Mouse (Mus musculus) embryonic facial prominence, embryonic 13.5 days (tissue): ENCODE data around the gene Eif4enif1. TPM values are rescaled to one million over a fixed set of nuclear protein-coding genes. Genes with fewer than 3 reads are reported as not detected.
"Not testable (repeated sequence)": the region's sequence is repeated elsewhere in the genome, so short reads cannot be mapped to it uniquely, and the experiment has no call there.

Source experiments
- ATAC-seq: fragments of 200-750 bp; cut with Nextera tagmentation; 2 replicates; pipeline ENCODE4 v1.8.0; 2017; ENCODE audit warnings: low read depth; ENCODE audit not compliant: insufficient number of reproducible peaks, insufficient read depth, low FRiP score, low TSS enrichment
- H3K27ac ChIP-seq: fragments of 300-500 bp; sonication (generic); 2 replicates; pipeline ENCODE4 v1.5.1; 2015; ENCODE audit warnings: moderate library complexity, mild to moderate bottlenecking, inconsistent platforms
- H3K27me3 ChIP-seq: fragments of 300-500 bp; sonication (generic); 2 replicates; pipeline ENCODE4 v1.6.1; 2015; ENCODE audit warnings: mild to moderate bottlenecking, inconsistent platforms
- H3K36me3 ChIP-seq: fragments of 300-500 bp; sonication (generic); 2 replicates; pipeline ENCODE4 v1.6.1; 2015; ENCODE audit warnings: mild to moderate bottlenecking, inconsistent platforms
- H3K4me1 ChIP-seq: fragments of 300-500 bp; sonication (generic); 2 replicates; pipeline ENCODE4 v1.6.1; 2015; ENCODE audit warnings: inconsistent platforms
- H3K4me2 ChIP-seq: fragments of 300-500 bp; sonication (generic); 2 replicates; pipeline ENCODE4 v1.6.1; 2015; ENCODE audit warnings: moderate library complexity, mild to moderate bottlenecking, inconsistent platforms
- H3K4me3 ChIP-seq: fragments of 300-500 bp; sonication (generic); 2 replicates; pipeline ENCODE4 v1.5.1; 2015; ENCODE audit warnings: mild to moderate bottlenecking, inconsistent platforms
- H3K9ac ChIP-seq: fragments of 300-500 bp; sonication (generic); 2 replicates; pipeline ENCODE4 v1.6.1; 2015; ENCODE audit warnings: mild to moderate bottlenecking, inconsistent platforms
- H3K9me3 ChIP-seq: fragments of 300-500 bp; sonication (generic); 2 replicates; pipeline ENCODE4 v1.6.1; 2016; ENCODE audit warnings: inconsistent platforms
- WGBS: fragments of 180-500 bp; shearing (Covaris S2); methylation state at CpG from one replicate; pipeline ENCODE4 v1.1.7; 2015; ENCODE audit warnings: mixed read lengths; 5-methylcytosine and 5-hydroxymethylcytosine counted together
- polyA plus RNA-seq: library from polyadenylated mRNA; unstranded; fragments of >200 nt; fragmentation: Nextera tagmentation; extraction: Ambion mirVana; gene quantifications from 2 replicates; pipeline ENCODE4 v1.2.1, GENCODE M21; 2015

Eif4enif1 gene
- 59.4 and 70.6 TPM in 2 replicates for polyA plus RNA-seq

DNA sequence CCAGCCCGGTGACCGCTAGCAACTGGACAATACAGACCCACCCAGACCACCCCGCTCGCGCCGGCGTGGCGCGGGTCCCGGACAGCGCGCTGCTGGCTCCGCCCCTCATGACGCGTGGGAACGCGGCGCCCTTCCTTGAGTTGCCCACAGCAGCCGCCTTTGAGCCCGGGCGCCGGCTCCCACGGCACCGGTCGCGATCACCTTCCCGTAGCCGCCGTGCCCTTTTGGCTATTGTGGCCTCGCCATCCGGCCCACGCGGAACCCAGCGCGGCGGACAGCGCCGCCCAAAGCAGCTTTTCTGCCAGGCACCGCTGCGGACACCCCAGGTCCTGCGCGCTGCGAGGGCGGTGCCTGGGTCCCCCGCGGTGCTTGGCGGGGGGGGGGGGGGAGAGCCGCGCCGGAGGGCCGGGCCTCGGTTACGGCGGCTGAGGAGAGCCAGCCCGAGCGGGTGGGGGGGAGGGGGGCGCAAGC is at the start of gene Eif4enif1:
Eif4enif1 (plus strand) TSS at position 162 of the 471 bp plus-strand sequence.
- peak within 1 kb of the TSS; percentile 5 for H3K27ac ChIP-seq
- H3K36me3 ChIP-seq: peaks cover 27% of the 10 kb centered on the region
- no peaks in the 10 kb centered on the region for H3K27me3 ChIP-seq
- peaks cover 7% of the 10 kb centered on the region for H3K4me1 ChIP-seq
- peak within 1 kb of the TSS; percentile 66 for H3K9ac ChIP-seq
- WGBS: under 1% methylated on average over 35 of the region's 57 CpGs
- peak within 1 kb of the TSS; percentile 38 for H3K4me2 ChIP-seq
- peak within 1 kb of the TSS; percentile 43 for H3K4me3 ChIP-seq
- peak; percentile 10; the same call in 1 of the 2 replicates for ATAC-seq
- H3K9me3 ChIP-seq: no peaks in the 10 kb centered on the region

DNA sequence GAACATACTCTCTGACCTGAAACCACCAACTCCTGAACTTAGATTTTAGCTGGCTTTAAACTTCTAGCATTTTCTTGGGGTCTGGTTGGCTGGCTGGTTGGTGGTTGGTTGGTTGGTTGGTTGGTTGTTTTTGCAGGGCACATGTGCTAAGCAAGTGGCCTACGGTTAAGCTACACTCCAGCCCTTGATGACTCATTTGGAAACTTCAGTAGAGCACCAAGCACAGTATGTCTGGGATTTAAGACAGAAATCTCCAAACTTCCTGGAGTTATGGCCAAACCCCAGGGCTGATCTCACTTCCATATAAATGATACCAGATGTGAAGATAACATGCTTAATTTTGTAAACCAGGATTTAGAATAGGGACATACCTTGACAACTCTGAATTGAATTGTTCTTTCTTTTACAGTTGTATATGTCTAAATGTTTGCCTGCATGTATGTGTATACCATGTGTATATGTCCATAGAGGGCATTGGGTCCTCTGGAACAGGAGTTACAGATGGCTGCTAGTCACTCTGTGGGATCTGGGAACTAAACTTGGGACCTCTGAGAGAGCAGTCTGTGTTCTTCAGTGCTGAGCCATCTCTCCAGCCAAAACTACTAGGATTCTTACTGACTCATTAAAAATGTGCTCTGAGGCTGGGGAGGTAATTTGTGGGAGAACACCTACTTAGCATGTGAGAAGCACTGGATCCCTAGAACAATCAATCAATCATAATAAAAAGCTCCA is 48.4 kb upstream of the Eif4enif1 start:
- H3K27me3 ChIP-seq, H3K9ac ChIP-seq, H3K4me2 ChIP-seq, H3K27ac ChIP-seq, H3K4me1 ChIP-seq, H3K4me3 ChIP-seq: not testable (repeated sequence)
- Histone ChIP-seq H3K36me3 (peaks cover 20% of the 10 kb centered on the region), H3K9me3 (peaks cover 17% of the 10 kb centered on the region)
- WGBS: 72% methylated on average over 1 of the region's 1 CpGs
- peak; percentile 48; the same call in 1 of the 2 replicates for ATAC-seq

DNA sequence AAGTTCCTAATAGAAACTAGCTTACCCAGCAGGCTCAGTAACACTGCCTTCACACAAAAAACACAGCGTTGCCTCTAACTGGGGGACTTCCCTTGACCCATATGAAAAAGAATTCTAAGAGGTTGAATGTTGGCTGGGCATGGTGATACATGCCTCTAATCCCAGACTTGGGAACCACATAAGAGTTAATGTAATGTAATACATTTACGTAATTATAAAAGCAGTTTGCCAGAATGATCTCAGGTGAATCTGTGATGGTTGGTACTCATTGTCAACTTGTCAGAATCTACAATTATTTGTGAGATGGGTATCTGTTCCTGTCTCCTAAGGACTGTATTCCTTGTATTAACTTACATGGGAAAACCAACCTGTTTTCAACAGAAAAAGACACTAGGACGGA is 45.2 kb upstream of the Eif4enif1 start:
- ATAC-seq, H3K27me3 ChIP-seq, H3K27ac ChIP-seq, H3K36me3 ChIP-seq, H3K4me3 ChIP-seq, H3K4me2 ChIP-seq, H3K4me1 ChIP-seq, H3K9ac ChIP-seq: not testable (repeated sequence)
- 84% methylated on average over 2 of the region's 3 CpGs for WGBS
- H3K9me3 ChIP-seq: peaks cover 14% of the 10 kb centered on the region

DNA sequence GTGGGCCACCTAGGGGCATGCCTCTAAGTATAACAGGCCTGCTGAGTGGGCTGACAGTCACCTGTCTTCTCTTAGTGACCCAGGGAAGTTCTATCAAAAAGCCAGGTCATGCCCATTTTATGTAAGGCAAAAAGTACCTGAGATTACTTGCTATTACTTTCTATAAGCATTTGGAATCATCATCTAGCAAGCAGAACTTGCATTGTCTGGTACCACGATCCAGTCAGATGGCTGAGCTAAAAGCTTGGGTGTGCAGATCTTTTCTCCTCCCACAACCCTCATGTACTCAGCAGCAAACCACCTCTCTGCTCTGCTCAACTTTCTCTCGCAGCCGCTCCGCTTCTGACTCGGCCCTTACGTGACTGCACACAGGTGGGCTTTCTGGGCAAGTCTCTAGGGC is 44.2 kb upstream of the Eif4enif1 start:
- not testable (repeated sequence) for H3K27me3 ChIP-seq, H3K9ac ChIP-seq, H3K36me3 ChIP-seq, ATAC-seq, H3K4me2 ChIP-seq, H3K27ac ChIP-seq, H3K4me1 ChIP-seq, H3K4me3 ChIP-seq
- 94% methylated on average over 6 of the region's 6 CpGs for WGBS
- peaks cover 20% of the 10 kb centered on the region for H3K9me3 ChIP-seq

DNA sequence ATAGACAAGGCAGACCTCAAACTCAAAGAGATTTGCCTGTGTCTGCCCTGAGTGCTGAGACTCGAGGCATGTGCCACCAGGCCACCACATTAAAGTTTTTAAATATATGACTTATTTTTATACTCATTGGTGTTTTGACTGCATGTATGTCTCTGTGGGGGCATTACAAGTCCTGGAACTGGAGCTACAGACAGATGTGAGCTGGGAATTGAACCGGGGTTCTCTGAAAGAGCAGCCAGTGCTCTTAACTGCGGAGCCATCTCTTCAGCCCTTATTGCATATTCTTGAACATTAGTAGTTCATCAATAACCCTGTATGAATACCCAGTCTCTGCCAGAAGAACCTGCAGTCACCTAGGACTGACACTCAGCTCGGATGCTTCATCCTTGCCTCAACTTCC is 43.4 kb upstream of the Eif4enif1 start:
- H3K4me2 ChIP-seq, H3K27me3 ChIP-seq, H3K27ac ChIP-seq, ATAC-seq, H3K9ac ChIP-seq, H3K36me3 ChIP-seq, H3K4me3 ChIP-seq, H3K4me1 ChIP-seq: not testable (repeated sequence)
- 81% methylated on average over 4 of the region's 4 CpGs for WGBS
- H3K9me3 ChIP-seq: peaks cover 19% of the 10 kb centered on the region

DNA sequence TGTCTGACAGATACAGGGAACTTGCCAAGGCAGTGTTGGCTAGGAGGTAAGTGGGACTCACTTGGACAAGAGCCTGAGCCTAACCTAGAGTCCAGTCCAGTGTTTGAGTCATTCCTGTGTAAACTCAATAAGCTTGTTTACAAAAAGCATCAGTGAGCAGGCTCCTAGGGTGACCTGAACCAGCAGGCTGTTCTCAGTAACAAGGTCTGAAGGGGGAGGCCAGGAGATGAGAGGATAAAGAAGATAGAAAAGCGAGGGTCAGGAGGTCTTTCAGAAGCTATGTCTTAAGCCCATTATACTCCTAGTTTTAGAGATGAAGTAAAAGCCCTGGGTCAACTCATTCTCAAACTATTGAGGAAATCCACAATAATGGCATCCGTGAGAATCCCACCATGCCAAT is 40.8 kb upstream of the Eif4enif1 start:
- H3K4me3 ChIP-seq, H3K36me3 ChIP-seq, H3K4me1 ChIP-seq, H3K4me2 ChIP-seq, H3K9ac ChIP-seq, H3K27ac ChIP-seq, H3K27me3 ChIP-seq, ATAC-seq: not testable (repeated sequence)
- peaks cover 19% of the 10 kb centered on the region for H3K9me3 ChIP-seq
- 54% methylated on average over 1 of the region's 2 CpGs for WGBS

DNA sequence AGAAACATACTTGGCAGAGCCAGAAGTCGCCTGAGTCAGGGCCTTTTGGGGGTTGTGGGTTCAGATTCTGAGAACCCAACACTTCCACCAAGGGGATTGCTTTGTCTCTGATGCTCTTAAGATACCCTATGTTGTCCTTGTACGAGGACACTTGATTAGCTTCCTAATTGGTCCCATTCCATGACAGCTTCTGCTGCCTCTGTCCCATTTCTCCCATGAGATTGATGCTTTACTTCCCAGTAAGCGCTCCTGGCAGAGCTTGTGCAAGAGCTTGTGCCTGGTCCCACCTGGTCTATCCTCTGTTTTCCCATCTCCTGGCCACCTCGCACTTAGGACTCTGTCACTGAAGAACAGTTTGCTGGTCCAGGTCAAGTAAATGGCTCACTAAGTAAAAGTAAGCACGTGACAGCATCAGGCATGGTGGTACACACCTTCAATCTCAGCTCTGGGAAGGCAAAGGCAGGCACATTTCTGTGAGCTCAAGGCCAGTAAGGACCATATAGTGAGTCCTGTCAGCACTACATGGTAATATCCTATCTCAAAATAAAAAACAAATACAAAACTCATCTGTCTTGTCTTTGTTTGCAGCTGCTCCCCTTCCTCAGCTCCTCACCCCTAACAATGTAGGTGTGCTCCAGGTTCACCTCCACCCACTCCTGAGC is 39.8 kb upstream of the Eif4enif1 start:
- not testable (repeated sequence) for H3K9ac ChIP-seq, H3K36me3 ChIP-seq, H3K4me3 ChIP-seq, H3K27me3 ChIP-seq, H3K4me2 ChIP-seq, H3K4me1 ChIP-seq, H3K27ac ChIP-seq
- peaks cover 20% of the 10 kb centered on the region for H3K9me3 ChIP-seq
- 62% methylated on average over 5 of the region's 5 CpGs for WGBS
- ATAC-seq: peak; percentile 49

DNA sequence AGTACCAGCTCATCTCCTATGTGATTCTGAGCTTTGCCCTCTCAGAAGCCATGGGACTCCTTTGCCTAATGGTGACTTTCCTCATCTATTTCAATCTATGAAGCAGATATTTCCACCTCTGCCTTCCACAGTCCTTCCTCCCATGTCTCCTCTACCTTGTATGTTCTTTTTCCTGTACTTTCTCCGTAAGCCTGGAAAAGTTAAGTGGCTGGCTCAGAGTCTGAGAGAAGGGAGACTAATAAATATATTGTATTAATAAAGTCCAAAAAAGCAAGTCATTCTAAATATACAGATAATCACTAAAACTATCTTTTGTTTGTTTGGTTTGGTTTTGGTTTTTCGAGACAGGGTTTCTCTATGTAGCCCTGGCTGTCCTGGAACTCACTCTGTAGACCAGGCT is 39.1 kb upstream of the Eif4enif1 start:
- not testable (repeated sequence) for ATAC-seq
- 82% methylated on average over 2 of the region's 2 CpGs for WGBS

DNA sequence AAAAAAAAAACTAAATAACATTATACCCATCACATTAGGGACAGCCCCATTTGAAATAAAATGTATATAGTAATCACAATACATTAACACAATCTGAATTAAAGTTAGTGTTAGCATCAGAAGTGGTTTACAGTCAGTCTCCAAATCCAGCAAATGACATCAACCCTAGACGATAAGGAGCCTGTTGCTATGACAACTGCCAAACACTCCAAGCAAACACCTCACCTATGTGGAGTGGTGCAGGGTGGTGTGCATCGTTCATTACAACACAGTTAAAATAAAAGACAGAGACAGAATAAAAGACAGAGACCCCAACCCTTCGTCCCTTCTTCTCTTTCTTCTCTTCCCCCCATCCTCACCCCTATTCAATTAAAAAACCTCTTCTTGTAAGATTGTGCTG is 38.5 kb upstream of the Eif4enif1 start:
- WGBS: 68% methylated on average over 3 of the region's 3 CpGs
- H3K27me3 ChIP-seq, ATAC-seq, H3K9ac ChIP-seq, H3K36me3 ChIP-seq, H3K4me3 ChIP-seq, H3K4me2 ChIP-seq, H3K27ac ChIP-seq, H3K4me1 ChIP-seq: not testable (repeated sequence)
- H3K9me3 ChIP-seq: peaks cover 22% of the 10 kb centered on the region

More for the DNA sequence above, 39.1 kb upstream of the Eif4enif1 start:
- not testable (repeated sequence) for H3K4me1 ChIP-seq, H3K27ac ChIP-seq, H3K36me3 ChIP-seq, H3K9ac ChIP-seq, H3K27me3 ChIP-seq, H3K4me3 ChIP-seq, H3K4me2 ChIP-seq
- H3K9me3 ChIP-seq: peaks cover 22% of the 10 kb centered on the region

DNA sequence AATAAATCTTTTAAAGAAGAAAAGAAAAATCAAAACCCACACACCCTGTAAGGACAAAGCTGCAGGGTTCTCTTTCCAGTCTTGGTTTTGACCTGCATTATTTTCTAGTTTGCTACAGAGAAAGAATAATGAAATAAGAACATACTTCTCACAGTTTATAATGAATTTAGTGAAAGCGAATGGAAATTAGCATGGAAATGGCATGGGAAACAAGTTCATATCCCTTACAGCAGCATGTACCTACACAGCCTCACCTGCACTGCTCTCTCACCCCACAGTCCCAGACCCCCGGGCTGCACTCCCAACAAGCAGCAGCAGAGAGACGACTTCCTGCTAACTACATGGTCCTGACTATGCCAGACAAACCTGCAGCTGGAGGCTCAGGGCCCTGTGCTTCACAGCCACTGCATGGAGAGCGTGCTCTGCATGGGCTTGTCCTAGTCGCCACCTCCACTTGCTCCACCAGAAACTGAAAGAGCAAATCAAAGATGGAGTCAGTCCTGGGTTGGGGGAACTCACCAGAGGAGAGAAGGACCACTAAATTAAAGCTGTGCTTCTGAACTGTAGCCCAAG is 36.9 kb upstream of the Eif4enif1 start:
- WGBS: 74% methylated on average over 3 of the region's 5 CpGs
- H3K4me3 ChIP-seq, H3K9ac ChIP-seq, H3K27ac ChIP-seq, H3K27me3 ChIP-seq, H3K4me1 ChIP-seq, H3K36me3 ChIP-seq, H3K4me2 ChIP-seq: not testable (repeated sequence)
- H3K9me3 ChIP-seq: peaks cover 22% of the 10 kb centered on the region
- peak; percentile 26 for ATAC-seq

DNA sequence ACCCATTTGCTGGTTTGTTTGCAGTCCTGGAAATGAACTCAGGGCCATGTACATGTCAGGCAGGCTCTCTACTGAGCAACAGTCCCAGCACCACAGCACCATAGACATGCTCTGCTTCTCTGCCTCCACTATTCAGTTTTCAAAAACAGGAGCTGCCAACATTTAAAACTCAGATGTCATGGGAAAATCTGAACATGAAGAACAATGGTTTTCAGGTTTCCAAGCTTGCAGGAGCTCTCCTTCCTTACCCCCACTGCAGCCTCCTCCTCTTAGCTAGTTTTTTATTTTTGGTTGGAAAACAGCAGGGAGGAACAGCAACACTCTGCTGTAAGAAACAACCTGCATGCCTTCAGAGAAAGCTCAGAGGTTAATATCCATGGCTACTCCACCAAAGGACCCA is 35.9 kb upstream of the Eif4enif1 start:
- H3K27ac ChIP-seq, H3K27me3 ChIP-seq, H3K4me2 ChIP-seq, H3K4me1 ChIP-seq, H3K4me3 ChIP-seq, H3K36me3 ChIP-seq, H3K9ac ChIP-seq, ATAC-seq: not testable (repeated sequence)
- H3K9me3 ChIP-seq: peaks cover 21% of the 10 kb centered on the region

DNA sequence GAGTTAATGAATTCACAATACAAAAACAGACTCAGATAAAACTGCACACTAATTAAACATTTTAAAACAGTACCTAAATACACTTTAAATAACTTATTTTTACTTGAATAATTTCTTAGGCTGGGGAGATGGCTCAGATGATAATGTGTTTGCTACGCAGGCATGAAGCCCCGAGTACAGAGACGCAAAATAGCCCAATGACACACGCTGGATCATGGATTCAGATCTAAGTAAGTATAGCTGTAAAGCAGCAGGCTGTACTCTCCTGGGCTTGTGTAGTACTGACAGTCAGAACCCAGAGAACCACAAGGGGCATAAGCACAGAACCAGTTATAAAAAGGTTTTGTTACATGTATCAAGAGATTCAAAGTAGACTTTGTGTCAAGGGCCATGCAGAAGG is 35.1 kb upstream of the Eif4enif1 start:
- H3K4me1 ChIP-seq, H3K4me3 ChIP-seq, H3K9ac ChIP-seq, H3K36me3 ChIP-seq, H3K27me3 ChIP-seq, H3K27ac ChIP-seq, H3K4me2 ChIP-seq: not testable (repeated sequence)
- WGBS: 89% methylated on average over 4 of the region's 4 CpGs
- ATAC-seq: peak; percentile 22; the same call in 1 of the 2 replicates
- peaks cover 24% of the 10 kb centered on the region for H3K9me3 ChIP-seq
